Mouse (Mus musculus): ENCODE data around the gene Prune1.
A peak's percentile ranks its signal among the peaks of the same experiment; 100 is the strongest.
"Not testable (repeated sequence)": the region's sequence is repeated elsewhere in the genome, so short reads cannot be mapped to it uniquely, and the experiment has no call there.

Prune1 gene

GRCm38 (mm10) chr3:95235386-95236301 lies 46.2 kb downstream of the Prune1 start:
- peak; percentile 51 for DNase-seq

GRCm38 (mm10) chr3:95233303-95233980 lies 48.4 kb downstream of the Prune1 start:
- peak; percentile 65 for DNase-seq

GRCm38 (mm10) chr3:95232771-95233170 lies 49.1 kb downstream of the Prune1 start:
- peak; percentile 82 for DNase-seq

GRCm38 (mm10) chr3:95231298-95232221 lies 50.3 kb downstream of the Prune1 start, which contains the start of gene Mllt11:
TSS of gene Mllt11 (minus strand) at chr3:95232171.
- peak; percentile 60 for DNase-seq

GRCm38 (mm10) chr3:95230495-95231297 lies 51.2 kb downstream of the Prune1 start:
- peak; percentile 70 for DNase-seq

- peak; percentile 84 for DNase-seq
These were observed 51.9 kb downstream of the Prune1 start for GRCm38 (mm10) chr3:95229781-95230494.

GRCm38 (mm10) chr3:95228894-95229780 lies 52.7 kb downstream of the Prune1 start:
- peak; percentile 63 for DNase-seq

- DNase-seq, result peak; percentile 87
These were observed 53.6 kb downstream of the Prune1 start, which contains the start of gene Cdc42se1 for GRCm38 (mm10) chr3:95228148-95228893. TSS of gene Cdc42se1 (plus strand) at chr3:95228732.

- no peak for DNase-seq
These were observed 54.7 kb downstream of the Prune1 start for GRCm38 (mm10) chr3:95227214-95227613.

GRCm38 (mm10) chr3:95224295-95224694 lies 57.6 kb downstream of the Prune1 start:
- DNase-seq, result peak; percentile 78

- DNase-seq, result no peak
These were observed 58.8 kb downstream of the Prune1 start for GRCm38 (mm10) chr3:95223041-95223440.

- peak; percentile 75 for DNase-seq
These were observed 63.3 kb downstream of the Prune1 start for GRCm38 (mm10) chr3:95218466-95219137.

- DNase-seq, result peak; percentile 97
These were observed 64.4 kb downstream of the Prune1 start, which contains the start of gene Gabpb2 for GRCm38 (mm10) chr3:95217255-95218134. TSS of gene Gabpb2 (minus strand) at chr3:95217916.

- DNase-seq, result no peak
These were observed 65.1 kb downstream of the Prune1 start for GRCm38 (mm10) chr3:95216655-95217254.

- no peak for DNase-seq
These were observed 68.3 kb downstream of the Prune1 start for GRCm38 (mm10) chr3:95213609-95213975.

GRCm38 (mm10) chr3:95212889-95213608 lies 68.8 kb downstream of the Prune1 start:
- DNase-seq, result not testable (repeated sequence)

Data from kidney, adult 9 months (tissue).